Mouse (Mus musculus): ENCODE data around the gene Rxfp2.

The Rxfp2 gene

DNA sequence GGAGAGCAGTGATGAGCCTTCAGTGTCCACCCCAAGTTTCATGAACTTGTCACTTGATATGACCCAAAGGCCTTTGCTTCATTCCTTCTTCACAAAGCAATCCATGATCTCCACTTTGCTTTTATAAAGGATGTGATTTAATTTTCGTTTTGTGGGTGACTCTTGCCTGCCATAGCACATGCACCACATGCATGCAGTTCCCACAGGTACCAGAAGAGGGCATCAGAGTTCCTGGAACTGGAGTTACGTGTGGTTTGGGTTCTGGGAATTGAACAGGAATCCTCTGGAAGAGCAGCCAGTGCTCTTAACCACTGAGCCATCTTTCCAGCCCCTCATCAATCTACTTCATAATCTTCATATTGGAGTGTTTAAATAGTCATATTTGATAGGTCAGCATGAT is 26.1 kb downstream of the Rxfp2 start:
- no peak for DNase-seq (ENCODE audit: low read depth, low spot score)

DNA sequence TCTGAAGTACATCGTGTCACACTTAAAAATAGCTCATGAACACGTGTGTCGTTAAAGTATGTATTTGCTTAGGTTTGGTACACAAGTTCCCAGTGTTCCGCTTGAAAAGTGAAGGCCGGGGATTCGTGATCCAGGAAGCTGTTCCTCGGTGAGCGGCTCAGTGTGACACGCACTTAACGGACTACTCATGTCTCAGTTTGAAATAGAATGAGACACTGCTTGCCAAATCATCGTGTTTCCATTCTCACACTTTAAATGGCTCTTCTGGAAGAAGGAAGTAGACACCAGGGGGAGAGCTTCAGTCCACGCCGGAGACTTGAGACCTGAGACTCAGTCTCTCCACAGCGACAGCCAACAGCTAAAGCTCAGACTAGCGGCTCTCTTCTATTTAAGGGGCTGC is 28.0 kb downstream of the Rxfp2 start:
- peak; percentile 61 for DNase-seq (ENCODE audit: low read depth, low spot score)

DNA sequence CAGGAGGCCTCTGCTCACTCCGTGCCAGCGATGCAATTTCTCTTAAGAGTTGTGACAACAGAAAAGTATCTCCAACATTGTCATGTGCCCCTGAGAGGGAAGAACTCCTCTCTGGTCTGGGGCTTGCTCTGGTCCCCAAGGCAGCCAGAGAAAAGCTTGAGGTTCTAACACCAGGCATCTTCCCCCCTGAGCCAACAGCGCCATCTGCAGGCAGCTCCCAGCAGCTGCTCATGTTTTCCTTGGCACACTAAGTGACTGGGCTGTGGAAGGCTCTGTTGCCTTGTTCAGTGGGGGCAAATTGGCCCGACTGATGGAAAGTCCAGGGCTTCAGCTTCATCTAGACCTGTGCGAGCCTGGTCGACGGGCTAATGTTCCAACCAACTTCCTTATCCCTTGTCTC is 31.5 kb downstream of the Rxfp2 start:
- DNase-seq (ENCODE audit: low read depth, low spot score), result peak; percentile 59

DNA sequence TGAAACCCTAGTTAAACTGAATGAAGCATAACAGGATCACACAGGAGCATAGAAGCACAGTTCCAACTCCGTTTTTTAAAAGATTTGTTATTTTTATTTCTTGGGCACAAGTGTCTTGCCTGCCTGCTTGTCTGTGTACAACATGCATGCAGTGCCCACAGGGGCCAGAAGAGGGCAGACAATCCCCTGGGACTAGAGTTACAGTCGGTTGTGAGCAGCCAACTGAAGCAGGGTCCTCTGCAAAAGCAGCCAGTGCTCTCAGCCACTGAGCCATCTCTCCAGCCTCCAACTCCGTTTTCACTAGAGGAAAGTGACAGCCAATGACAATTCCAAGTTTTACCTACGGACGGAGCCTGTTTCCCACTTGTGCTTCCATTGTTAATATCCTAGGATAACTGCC is 33.4 kb downstream of the Rxfp2 start:
- peak; percentile 25 for DNase-seq (ENCODE audit: low read depth, low spot score)

DNA sequence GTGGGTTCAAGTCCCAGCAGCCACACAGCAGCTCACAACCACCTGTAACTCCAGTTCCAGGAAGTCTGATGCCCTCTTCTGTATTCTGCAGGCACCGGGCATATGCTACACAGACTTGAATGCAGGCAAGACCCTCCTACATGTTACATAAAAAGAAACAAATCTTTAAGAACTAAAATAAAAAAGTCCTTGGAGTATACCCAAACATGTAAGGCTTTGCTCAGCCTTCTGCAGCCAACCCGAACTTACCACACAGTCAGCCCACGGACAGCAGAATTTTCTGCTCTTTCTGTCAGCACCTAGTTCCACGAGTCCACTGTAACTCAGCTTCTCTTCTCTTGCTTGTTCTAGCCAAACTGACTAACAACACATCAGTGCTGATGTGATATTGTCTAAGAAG is 34.8 kb downstream of the Rxfp2 start:
- peak; percentile 62 for DNase-seq (ENCODE audit: low read depth, low spot score)

DNA sequence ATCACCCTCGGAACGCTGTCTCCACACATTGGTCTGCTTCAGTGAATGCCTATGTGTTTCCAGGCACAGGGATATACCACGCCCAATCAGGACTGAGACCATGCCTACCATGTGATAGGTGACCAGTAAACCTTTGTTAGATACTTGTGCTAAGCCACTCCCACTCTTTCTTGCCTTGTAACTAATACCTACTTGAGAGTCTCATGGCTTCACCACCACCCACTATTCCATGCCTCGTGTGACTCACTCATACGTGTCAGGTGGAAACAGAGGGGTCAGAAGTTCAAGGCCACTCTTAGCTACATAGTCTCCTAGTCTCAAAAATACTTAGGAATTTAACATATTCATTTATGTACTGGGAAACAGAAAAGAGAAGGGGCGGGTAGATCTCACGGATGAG is 35.5 kb downstream of the Rxfp2 start:
- DNase-seq (ENCODE audit: low read depth, low spot score), result no peak

DNA sequence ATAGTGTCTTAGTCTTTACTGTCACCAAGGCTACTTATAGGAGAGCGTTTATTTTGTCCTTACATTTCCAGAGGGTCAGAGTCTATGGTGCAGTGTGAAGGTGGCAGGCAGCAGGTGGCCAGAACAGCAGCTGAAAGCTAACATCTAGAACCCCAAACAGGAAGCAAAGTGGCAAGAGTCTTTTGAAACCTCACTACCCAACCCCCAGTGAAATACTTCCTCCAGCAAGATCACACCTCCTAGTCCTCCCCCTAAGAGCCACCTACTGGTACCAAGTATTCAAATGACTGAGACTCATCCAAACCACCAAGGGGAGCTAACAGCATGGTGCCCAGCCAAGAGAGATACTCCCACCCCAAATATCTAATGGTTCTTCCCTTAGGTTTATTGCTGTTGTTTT is 36.8 kb downstream of the Rxfp2 start:
- no peak for DNase-seq (ENCODE audit: low read depth, low spot score)

DNA sequence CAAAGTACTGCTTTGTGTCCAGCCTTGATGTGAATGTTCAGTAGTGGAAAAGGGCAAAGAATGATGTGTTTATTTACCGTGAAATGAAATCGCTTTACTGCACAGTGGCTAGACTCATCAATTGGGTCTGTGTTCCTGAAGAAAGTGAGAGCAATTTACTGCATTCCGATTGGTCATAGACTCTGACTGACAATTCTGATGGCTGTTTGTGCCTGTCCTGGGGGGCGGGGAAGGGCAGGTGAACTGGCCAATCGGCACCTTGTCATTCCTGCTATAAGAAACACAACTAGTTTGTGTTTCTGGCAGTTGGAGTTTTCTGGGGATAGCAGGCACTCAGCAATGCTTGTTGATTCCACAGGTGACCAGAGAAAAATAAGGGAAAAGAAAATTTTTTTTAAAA is 37.6 kb downstream of the Rxfp2 start:
- DNase-seq (ENCODE audit: low read depth, low spot score), result no peak

DNA sequence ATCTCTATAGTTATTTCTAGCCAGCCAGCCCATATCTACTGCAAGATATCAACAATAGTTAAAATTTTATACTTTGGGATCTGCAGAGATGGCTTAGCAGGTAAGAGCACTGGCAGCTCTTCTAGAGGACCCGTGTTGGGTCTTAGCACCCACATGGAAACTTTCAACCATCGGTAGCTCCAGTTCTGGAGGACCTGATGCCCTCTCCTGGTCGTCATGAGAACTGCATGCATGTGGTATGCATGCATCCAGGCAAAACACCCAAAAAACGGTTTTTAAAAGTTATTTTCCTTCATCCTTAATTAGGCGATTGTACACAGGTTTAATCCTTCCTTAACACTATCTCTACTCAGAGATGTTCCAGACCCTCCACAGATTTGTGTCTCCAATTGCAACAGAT is 40.4 kb downstream of the Rxfp2 start:
- DNase-seq (ENCODE audit: low read depth, low spot score), result no peak

DNA sequence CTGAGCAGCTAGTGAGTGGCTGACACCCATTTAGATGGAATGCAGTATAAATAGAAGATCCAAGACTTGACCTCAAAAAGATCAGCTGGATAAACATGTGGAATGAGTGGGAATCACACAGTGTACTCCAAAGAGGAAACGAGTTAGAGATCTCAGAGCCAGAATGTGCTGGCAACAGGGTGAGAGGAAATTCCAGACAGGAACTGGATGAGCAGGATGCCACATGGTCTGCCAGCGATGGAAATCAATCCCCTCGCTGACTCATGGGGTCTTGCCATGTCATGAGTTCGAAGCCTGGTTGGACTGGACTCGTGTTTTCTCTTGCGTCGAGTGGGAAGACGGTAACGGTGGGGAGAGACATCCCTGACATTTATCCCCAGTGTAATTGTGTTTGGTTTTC is 41.0 kb downstream of the Rxfp2 start:
- DNase-seq (ENCODE audit: low read depth, low spot score), result no peak

DNA sequence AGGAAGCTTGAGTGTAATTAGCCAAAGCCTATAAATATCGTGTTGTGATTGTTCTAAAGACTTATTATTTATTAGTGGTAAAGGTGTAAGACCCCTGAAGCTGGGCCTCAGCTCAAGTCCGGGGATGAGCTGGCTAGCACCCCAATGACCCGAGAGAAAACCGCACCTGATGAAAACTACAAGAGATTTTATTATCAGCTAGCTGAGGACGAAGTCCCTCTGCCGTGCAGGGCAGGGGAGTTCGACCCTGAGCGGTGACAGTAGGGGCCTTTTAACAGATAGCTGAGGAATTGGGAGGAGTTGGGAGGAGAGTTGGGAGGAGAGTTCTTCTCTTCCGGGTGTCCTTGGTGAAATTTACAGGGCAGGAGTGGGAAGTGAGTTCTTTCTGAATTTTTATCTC is 42.6 kb downstream of the Rxfp2 start:
- DNase-seq (ENCODE audit: low read depth, low spot score), result no peak

DNA sequence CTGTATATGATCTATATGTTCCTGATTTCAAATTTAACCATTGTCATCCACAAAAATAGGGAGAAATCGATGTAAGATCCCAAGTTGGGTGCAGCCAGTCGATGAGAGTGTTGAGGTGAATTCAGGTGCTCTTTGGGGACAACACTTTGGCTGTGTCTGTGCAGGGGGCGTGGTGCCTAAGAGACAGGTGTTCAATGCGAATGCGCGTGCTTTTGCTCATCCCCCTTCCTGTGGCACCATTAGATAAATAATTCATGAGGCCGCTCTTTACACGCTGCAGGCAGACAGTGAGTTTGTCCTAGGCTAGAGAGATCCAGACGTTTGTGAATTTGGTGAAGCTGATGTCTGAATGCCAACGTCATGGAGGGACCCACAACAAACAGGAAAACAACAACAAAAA is 45.8 kb downstream of the Rxfp2 start:
- DNase-seq (ENCODE audit: low read depth, low spot score), result no peak

DNA sequence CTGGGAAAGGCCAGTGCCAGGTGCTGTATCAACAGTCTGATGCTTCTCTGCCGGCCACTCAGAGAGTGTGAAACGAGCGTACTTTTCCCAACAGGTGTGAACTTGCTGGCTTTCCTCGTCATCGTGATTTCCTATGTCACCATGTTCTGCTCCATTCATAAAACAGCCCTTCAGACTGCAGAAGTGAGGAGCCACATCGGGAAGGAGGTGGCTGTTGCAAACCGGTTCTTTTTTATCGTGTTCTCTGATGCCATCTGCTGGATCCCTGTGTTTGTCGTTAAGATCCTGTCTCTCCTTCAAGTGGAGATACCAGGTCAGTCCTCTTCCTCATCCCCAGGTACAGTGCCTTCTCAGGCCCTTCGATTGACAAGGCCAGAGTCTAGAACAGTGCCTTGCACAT is 51.6 kb downstream of the Rxfp2 start:
- DNase-seq (ENCODE audit: low read depth, low spot score), result peak; percentile 82

DNA sequence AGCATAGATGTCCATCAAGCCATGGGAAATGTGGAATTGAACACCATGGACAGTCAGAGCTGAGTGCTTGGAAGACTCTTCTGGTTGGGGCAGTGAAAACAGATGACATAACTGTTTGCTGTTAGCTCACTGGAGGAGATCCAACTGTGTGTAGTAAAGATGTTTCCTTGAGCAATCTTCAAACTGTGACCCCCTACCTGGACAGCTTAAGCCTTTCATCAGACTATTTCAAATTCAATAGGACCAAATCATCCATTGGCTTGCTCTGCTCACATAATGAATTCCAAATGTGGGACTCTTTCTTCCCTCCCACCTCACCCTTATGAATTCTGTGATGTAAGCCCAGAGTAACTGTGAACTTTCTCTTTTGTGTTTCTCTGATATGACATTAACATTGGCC is 53.3 kb downstream of the Rxfp2 start:
- DNase-seq (ENCODE audit: low read depth, low spot score), result no peak

DNA sequence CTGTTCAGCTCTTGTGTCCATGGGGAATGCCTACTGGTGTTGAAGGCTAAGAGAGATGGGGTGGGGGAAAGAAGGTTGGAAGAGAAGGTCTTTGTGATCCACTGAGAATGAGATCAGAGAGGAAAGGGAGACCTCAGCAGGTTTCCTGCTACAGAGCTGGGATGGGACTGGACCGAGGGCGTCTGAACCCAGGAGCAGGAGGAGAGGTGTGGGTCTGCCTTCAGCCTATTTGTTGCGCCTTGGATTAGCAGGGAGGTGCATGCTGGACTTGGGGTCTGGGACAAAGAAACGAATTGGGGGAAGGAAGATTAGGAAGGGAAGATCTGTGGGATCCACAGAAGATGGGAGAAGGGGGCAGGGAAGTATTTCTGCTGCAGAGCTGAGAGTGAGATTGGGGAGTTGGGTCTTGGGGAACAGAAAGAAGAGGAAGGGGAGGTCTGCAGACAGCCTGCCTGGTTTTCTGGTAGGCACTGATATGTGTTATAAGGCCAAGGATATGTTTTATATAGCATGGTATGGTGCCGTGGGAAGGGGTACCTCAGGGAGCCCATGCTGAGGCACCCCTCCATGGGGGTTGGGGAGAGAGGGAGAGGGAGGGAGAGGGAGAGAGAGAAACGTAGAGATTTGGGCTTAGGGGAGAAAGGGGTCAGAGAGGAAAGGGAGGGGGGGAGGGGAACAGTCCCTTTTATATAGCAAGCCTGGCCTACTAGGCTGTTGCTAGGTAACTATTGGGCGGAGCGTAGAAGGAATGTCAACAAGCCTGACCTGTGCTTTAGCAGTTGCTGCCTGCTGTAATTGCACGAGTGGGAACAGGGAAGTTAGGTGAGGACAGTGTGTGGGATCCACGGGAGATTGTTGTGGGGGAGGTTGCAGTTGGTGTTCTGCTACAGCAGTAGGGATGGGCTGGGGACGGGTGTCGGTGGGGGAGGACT is 61.7 kb downstream of the Rxfp2 start:
- peak; percentile 69 for DNase-seq (ENCODE audit: low read depth, low spot score)

DNA sequence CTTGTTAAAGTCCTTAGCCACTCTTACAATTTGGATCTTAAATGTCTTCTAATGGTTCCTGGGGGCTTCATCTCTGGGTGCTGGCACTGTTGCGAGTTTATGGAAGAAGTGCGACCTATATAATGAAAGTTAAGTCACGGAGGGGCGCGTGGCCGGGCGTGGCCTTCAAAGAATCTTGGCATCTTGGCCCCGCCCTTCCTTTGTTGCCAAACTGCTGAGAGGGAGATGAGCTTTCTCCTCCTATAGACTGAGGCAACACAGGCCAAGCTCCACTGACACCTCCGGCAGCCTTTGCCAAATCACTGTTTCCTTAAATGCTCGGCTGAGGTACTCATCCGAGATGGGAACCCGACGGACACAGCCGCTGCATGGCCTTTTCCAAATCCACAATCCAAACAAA is 64.2 kb downstream of the Rxfp2 start:
- DNase-seq (ENCODE audit: low read depth, low spot score), result no peak

DNA sequence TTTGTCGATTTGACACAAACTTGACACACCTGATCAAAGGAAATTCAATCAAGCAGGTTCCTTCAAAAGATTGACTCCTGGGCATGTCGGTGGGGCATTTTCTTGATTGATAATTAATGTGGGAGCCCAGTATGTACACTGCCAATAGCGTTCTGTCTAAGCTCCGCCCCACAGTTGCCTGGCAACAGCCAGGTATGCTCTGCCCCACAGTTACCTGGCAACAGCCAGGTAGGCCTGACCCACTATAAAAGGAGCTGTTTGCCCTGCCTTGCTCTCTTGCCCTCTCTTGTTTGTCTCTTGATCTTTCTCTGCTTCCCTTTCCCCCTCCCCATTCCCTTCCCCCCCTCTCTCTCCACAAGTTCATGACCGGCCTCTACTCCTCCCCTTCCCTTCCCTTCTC is 64.7 kb downstream of the Rxfp2 start:
- DNase-seq (ENCODE audit: low read depth, low spot score), result no peak

DNA sequence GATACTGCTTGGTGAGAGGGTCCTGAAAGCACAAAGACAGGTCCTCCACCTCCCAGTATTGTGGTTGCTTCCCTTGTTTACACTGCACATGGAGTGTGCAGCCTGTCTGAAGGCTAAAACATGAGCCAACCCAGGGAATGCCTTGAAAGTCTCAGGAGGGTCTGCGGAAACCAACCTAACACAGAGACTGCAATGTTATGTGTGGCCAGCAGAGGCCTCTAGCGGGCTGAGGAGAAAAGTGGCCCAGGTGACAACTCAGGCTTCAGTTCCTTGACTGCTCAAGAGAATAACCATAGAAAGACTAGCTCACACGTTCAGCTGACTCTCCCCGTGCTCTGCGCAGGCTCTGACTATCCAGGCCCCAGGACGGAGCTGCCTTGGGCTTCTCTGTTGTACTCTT is 79.1 kb downstream of the Rxfp2 start:
- peak; percentile 81 for DNase-seq (ENCODE audit: low read depth, low spot score)

DNA sequence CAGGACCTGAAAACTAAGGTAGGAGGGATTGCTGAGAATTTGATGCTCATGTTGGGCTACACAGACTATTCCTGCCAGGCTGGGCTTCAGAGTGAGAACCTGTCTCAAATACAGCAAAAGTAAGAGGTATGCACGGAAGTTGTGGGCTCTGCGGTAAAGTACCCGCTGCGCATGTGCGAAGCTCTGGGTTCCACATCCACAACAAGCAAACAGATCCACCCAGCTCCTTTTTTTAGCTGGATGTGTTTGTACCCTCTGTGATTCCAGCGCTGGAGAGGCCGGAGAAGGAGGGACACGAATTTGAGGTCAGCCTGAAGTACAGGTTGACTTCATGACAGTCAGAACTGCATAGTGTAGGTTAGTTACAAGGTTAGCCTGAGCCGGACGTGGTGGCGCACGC is 80.3 kb downstream of the Rxfp2 start:
- DNase-seq (ENCODE audit: low read depth, low spot score), result no peak

DNA sequence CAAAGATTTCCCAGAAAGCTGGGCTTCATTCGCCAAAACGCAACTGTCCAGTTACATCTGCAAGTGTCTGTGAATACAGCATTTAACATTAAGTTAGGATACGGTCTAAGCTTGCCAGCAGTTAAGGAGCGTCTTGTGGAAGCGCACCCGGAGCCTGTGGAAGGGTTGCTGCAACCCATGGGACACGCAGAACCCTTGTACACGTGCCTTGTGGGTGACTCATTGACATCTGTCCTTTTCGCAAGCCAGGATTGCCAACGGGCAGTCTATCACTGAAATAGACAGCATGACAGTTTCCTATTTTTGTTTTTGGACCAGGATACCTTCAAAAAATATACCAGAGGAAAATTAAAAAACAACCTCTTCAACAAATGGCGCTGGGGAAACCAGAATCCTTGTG is 83.3 kb downstream of the Rxfp2 start:
- DNase-seq (ENCODE audit: low read depth, low spot score), result peak; percentile 50

DNA sequence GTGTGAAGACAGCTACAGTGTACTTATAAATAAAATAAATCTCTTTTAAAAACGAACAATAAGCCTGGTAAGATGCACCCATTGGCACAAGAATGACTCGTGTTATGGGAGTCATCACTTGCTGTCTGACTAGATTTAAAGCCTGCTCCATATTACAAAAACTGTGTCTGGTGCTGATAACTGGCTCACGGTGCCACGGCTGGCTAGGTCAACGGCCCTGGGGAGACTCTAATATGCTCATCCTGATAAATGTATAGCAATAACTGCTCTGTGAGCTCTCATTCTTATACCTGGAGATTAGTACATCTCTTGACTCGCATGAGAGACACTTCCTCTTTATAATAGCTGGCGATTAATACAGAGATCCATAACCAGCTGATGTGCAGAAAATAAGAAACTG is 87.9 kb downstream of the Rxfp2 start:
- no peak for DNase-seq (ENCODE audit: low read depth, low spot score)

DNA sequence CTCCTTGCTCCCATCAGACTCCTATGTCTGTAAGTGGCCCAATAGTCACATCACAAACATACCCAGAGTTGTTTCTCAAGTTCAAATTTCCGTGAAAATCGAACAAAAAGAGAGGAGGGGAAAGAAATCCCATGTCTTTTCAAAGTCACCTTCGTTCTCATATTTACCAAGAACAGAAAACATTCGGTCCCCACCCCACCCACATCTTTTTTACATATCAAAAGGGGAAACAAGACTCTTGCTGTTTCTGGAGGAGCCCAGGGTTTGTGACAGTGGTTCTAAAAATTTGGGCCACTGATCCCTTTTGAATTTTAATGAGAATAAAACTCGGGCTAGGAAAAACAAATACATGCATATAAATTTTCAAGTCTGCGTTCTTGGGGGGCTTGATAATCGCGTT is 92.8 kb downstream of the Rxfp2 start:
- no peak for DNase-seq (ENCODE audit: low read depth, low spot score)

DNA sequence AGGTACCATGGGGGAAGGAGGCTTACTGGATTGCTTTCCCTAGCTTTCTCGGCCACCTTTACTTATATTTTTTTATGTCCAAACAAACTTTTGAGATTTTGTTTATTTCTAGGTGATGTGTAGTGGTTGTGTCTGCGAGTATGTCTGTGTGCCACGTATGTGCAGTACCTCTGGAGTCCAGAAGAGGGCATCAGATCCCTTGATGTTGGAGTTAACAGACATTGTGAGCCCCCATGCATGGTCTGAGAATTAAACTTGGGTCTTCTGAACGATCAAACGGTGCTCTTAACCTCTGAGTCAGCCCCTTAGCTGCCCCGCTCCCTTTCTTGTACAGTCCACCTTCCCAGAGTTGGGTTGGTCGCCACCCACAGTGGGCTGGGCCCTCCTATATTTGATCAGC is 95.5 kb downstream of the Rxfp2 start:
- no peak for DNase-seq (ENCODE audit: low read depth, low spot score)

DNA sequence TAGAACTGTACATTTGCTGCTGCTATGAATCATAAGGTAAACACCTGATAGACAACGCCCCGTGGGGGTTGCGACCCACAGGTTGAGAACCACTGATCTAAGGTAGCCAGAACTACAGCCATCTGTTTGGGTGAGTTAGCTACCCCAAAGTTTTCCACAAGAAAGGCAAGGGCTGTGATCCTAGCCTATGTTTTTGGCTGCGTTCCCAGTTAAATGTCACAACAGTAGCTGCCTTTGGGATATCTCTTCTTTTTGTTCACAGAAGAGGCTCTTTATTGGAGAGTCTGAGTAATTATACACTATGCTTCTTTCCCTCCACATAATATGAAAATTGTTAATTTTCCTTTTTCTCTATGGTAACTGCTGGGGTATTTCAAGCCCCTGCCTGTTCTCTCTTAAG is 96.3 kb downstream of the Rxfp2 start:
- peak; percentile 46 for DNase-seq (ENCODE audit: low read depth, low spot score)
